Mouse (Mus musculus): Measurements from ENCODE around the gene Serpina5. TPM values are rescaled to one million over a fixed set of nuclear protein-coding genes. Genes with fewer than 3 reads are reported as not detected.

Gene Serpina5
- not detected in 2 replicates for polyA plus RNA-seq (2015; fragmentation: Nextera tagmentation; extraction: Ambion mirVana)

- Histone ChIP-seq H3K4me1 (no peaks in the 10 kb centered on the region), H3K9me3 (no peaks in the 10 kb centered on the region), H3K4me3 (no peak within 1 kb of the TSS), H3K36me3 (no peaks in the 10 kb centered on the region), H3K4me2 (replicated peaks) (no peak within 1 kb of the TSS), H3K27me3 (no peaks in the 10 kb centered on the region), H3K9ac (no peak within 1 kb of the TSS), H3K27ac (no peak within 1 kb of the TSS)
- WGBS: 90% methylated on average over 6 of the region's 6 CpGs
- no peak for ATAC-seq (ENCODE audit: low FRiP score, low read depth)
Measured at GRCm38 (mm10) chr12:104100768-104101167, at the start of gene Serpina5. TSS of gene Serpina5 (plus strand) at chr12:104101113.

GRCm38 (mm10) chr12:104053995-104054394, 46.9 kb upstream of the Serpina5 start:
- H3K36me3 ChIP-seq: no peaks in the 10 kb centered on the region
- WGBS: 56% methylated on average over 1 of the region's 1 CpGs
- H3K27ac ChIP-seq: no peak overlapping the region
- H3K4me2 ChIP-seq (replicated peaks): no peak overlapping the region
- no peak for ATAC-seq (ENCODE audit: low FRiP score, low read depth)
- H3K4me3 ChIP-seq: no peak overlapping the region
- H3K27me3 ChIP-seq: no peaks in the 10 kb centered on the region
- H3K9ac ChIP-seq: no peak overlapping the region
- no peaks in the 10 kb centered on the region for H3K4me1 ChIP-seq
- H3K9me3 ChIP-seq: no peaks in the 10 kb centered on the region

GRCm38 (mm10) chr12:104055755-104056154, 45.2 kb upstream of the Serpina5 start:
- no peak overlapping the region for H3K27ac ChIP-seq
- no peaks in the 10 kb centered on the region for H3K36me3 ChIP-seq
- 83% methylated on average over 8 of the region's 8 CpGs for WGBS
- no peak overlapping the region for H3K4me3 ChIP-seq
- no peaks in the 10 kb centered on the region for H3K4me1 ChIP-seq
- H3K4me2 ChIP-seq (replicated peaks): no peak overlapping the region
- no peak overlapping the region for H3K9ac ChIP-seq
- no peak for ATAC-seq (ENCODE audit: low FRiP score, low read depth)
- H3K27me3 ChIP-seq: no peaks in the 10 kb centered on the region
- H3K9me3 ChIP-seq: no peaks in the 10 kb centered on the region

GRCm38 (mm10) chr12:104057050-104057449, 43.9 kb upstream of the Serpina5 start:
- no peak for ATAC-seq (ENCODE audit: low FRiP score, low read depth)
- Histone ChIP-seq H3K27me3 (peaks cover 5% of the 10 kb centered on the region; the same call in 1 of the 2 replicates), H3K9me3 (no peaks in the 10 kb centered on the region), H3K36me3 (no peaks in the 10 kb centered on the region), H3K4me3 (no peak overlapping the region), H3K9ac (no peak overlapping the region), H3K4me1 (no peaks in the 10 kb centered on the region), H3K4me2 (replicated peaks) (no peak overlapping the region), H3K27ac (no peak overlapping the region)
- WGBS: 17% methylated on average over 4 of the region's 4 CpGs

GRCm38 (mm10) chr12:104057531-104057930, 43.4 kb upstream of the Serpina5 start:
- H3K36me3 ChIP-seq: no peaks in the 10 kb centered on the region
- H3K4me3 ChIP-seq: no peak overlapping the region
- 79% methylated on average over 7 of the region's 7 CpGs for WGBS
- no peak overlapping the region for H3K4me2 ChIP-seq (replicated peaks)
- peaks cover 7% of the 10 kb centered on the region; the same call in 1 of the 2 replicates for H3K27me3 ChIP-seq
- no peak overlapping the region for H3K27ac ChIP-seq
- H3K9me3 ChIP-seq: no peaks in the 10 kb centered on the region
- H3K9ac ChIP-seq: no peak overlapping the region
- ATAC-seq (ENCODE audit: low FRiP score, low read depth): no peak
- no peaks in the 10 kb centered on the region for H3K4me1 ChIP-seq

- WGBS: 83% methylated on average over 6 of the region's 6 CpGs
- H3K9me3 ChIP-seq: no peaks in the 10 kb centered on the region
- ATAC-seq (ENCODE audit: low FRiP score, low read depth): no peak
- no peak overlapping the region for H3K4me3 ChIP-seq
- peaks cover 7% of the 10 kb centered on the region; the same call in 1 of the 2 replicates for H3K27me3 ChIP-seq
- H3K4me1 ChIP-seq: no peaks in the 10 kb centered on the region
- no peak overlapping the region for H3K9ac ChIP-seq
- no peaks in the 10 kb centered on the region for H3K36me3 ChIP-seq
- H3K4me2 ChIP-seq (replicated peaks): no peak overlapping the region
- H3K27ac ChIP-seq: no peak overlapping the region
Measured at GRCm38 (mm10) chr12:104060126-104060525, 40.8 kb upstream of the Serpina5 start.

GRCm38 (mm10) chr12:104061862-104062261, 39.1 kb upstream of the Serpina5 start:
- H3K27ac ChIP-seq: no peak overlapping the region
- WGBS: 57% methylated on average over 2 of the region's 2 CpGs

GRCm38 (mm10) chr12:104064532-104064931, 36.4 kb upstream of the Serpina5 start:
- ATAC-seq (ENCODE audit: low FRiP score, low read depth): no peak
- H3K4me2 ChIP-seq (replicated peaks): no peak overlapping the region
- no peaks in the 10 kb centered on the region for H3K9me3 ChIP-seq
- WGBS: 55% methylated on average over 4 of the region's 4 CpGs
- H3K27ac ChIP-seq: no peak overlapping the region
- H3K4me1 ChIP-seq: no peaks in the 10 kb centered on the region
- H3K4me3 ChIP-seq: no peak overlapping the region
- no peaks in the 10 kb centered on the region for H3K36me3 ChIP-seq
- H3K9ac ChIP-seq: no peak overlapping the region
- peaks cover 7% of the 10 kb centered on the region; the same call in 1 of the 2 replicates for H3K27me3 ChIP-seq

More at GRCm38 (mm10) chr12:104061862-104062261, 39.1 kb upstream of the Serpina5 start:
- no peak for ATAC-seq (ENCODE audit: low FRiP score, low read depth)
- no peaks in the 10 kb centered on the region for H3K36me3 ChIP-seq
- no peaks in the 10 kb centered on the region for H3K9me3 ChIP-seq
- no peak overlapping the region for H3K4me2 ChIP-seq (replicated peaks)
- H3K4me3 ChIP-seq: no peak overlapping the region
- no peak overlapping the region for H3K9ac ChIP-seq
- no peaks in the 10 kb centered on the region for H3K4me1 ChIP-seq
- H3K27me3 ChIP-seq: peaks cover 7% of the 10 kb centered on the region; the same call in 1 of the 2 replicates

- ATAC-seq (ENCODE audit: low FRiP score, low read depth): no peak
- 78% methylated on average over 4 of the region's 4 CpGs for WGBS
Measured at GRCm38 (mm10) chr12:104064996-104065395, 35.9 kb upstream of the Serpina5 start.

GRCm38 (mm10) chr12:104066241-104066640, 34.7 kb upstream of the Serpina5 start:
- H3K4me2 ChIP-seq (replicated peaks): no peak overlapping the region
- ATAC-seq (ENCODE audit: low FRiP score, low read depth): no peak

More at GRCm38 (mm10) chr12:104064996-104065395, 35.9 kb upstream of the Serpina5 start:
- Histone ChIP-seq H3K27me3 (peaks cover 7% of the 10 kb centered on the region; the same call in 1 of the 2 replicates), H3K4me3 (no peak overlapping the region), H3K36me3 (no peaks in the 10 kb centered on the region), H3K4me2 (replicated peaks) (no peak overlapping the region), H3K27ac (no peak overlapping the region), H3K9ac (no peak overlapping the region), H3K9me3 (no peaks in the 10 kb centered on the region), H3K4me1 (no peaks in the 10 kb centered on the region)

GRCm38 (mm10) chr12:104067549-104067948, 33.4 kb upstream of the Serpina5 start:
- no peaks in the 10 kb centered on the region for H3K9me3 ChIP-seq
- H3K27me3 ChIP-seq: no peaks in the 10 kb centered on the region
- ATAC-seq (ENCODE audit: low FRiP score, low read depth): peak; percentile 63; the same call in 1 of the 2 replicates
- WGBS: 44% methylated on average over 4 of the region's 4 CpGs
- H3K36me3 ChIP-seq: no peaks in the 10 kb centered on the region
- peak overlapping the region; percentile 37 for H3K4me2 ChIP-seq (replicated peaks)
- H3K4me3 ChIP-seq: 0 out of 2 replicates have a peak overlapping the region, but pooled peaks have one; percentile 20
- no peak overlapping the region for H3K27ac ChIP-seq
- H3K4me1 ChIP-seq: no peaks in the 10 kb centered on the region
- no peak overlapping the region; the same call in 1 of the 2 replicates for H3K9ac ChIP-seq

More at GRCm38 (mm10) chr12:104066241-104066640, 34.7 kb upstream of the Serpina5 start:
- Histone ChIP-seq H3K9me3 (no peaks in the 10 kb centered on the region), H3K27ac (no peak overlapping the region), H3K4me1 (no peaks in the 10 kb centered on the region), H3K4me3 (no peak overlapping the region), H3K36me3 (no peaks in the 10 kb centered on the region), H3K27me3 (peaks cover 7% of the 10 kb centered on the region; the same call in 1 of the 2 replicates), H3K9ac (no peak overlapping the region)
- 31% methylated on average over 8 of the region's 8 CpGs for WGBS

- Histone ChIP-seq H3K27ac (no peak overlapping the region), H3K4me1 (no peaks in the 10 kb centered on the region), H3K4me3 (no peak overlapping the region), H3K36me3 (no peaks in the 10 kb centered on the region), H3K9ac (no peak overlapping the region), H3K9me3 (no peaks in the 10 kb centered on the region), H3K27me3 (no peaks in the 10 kb centered on the region), H3K4me2 (replicated peaks) (no peak overlapping the region)
- 5% methylated on average over 2 of the region's 2 CpGs for WGBS
- ATAC-seq (ENCODE audit: low FRiP score, low read depth): peak; percentile 42; the same call in 1 of the 2 replicates
Measured at GRCm38 (mm10) chr12:104069620-104070019, 31.3 kb upstream of the Serpina5 start.

- no peaks in the 10 kb centered on the region for H3K27me3 ChIP-seq
- no peak overlapping the region for H3K27ac ChIP-seq
- H3K4me3 ChIP-seq: no peak overlapping the region
- no peak for ATAC-seq (ENCODE audit: low FRiP score, low read depth)
- H3K9ac ChIP-seq: no peak overlapping the region
- no peaks in the 10 kb centered on the region for H3K9me3 ChIP-seq
- WGBS: 43% methylated on average over 1 of the region's 1 CpGs
- H3K4me1 ChIP-seq: no peaks in the 10 kb centered on the region
- H3K4me2 ChIP-seq (replicated peaks): no peak overlapping the region
- no peaks in the 10 kb centered on the region for H3K36me3 ChIP-seq
Measured at GRCm38 (mm10) chr12:104071708-104072107, 29.2 kb upstream of the Serpina5 start.
